Mouse (Mus musculus): ENCODE data around the gene Atpif1. TPM values are rescaled to one million over a fixed set of nuclear protein-coding genes. Genes with fewer than 3 reads are reported as not detected.

The Atpif1 gene
- polyA plus RNA-seq, 1 experiment, result 596 TPM

GRCm38 (mm10) chr4:132554221-132554620, 20.8 kb upstream of the Atpif1 start:
- H3ac ChIP-seq (ENCODE audit: control insufficient read depth, insufficient read length, low read depth), result no peak overlapping the region
- H3K79me3 ChIP-seq (ENCODE audit: low read depth), result no peaks in the 10 kb centered on the region
- H3K27me3 ChIP-seq (ENCODE audit: control insufficient read depth, insufficient read depth, insufficient read length), result no peaks in the 10 kb centered on the region
- peaks cover 49% of the 10 kb centered on the region for H3K36me3 ChIP-seq (ENCODE audit: control insufficient read depth, insufficient read depth)
- H3K79me2 ChIP-seq (ENCODE audit: control insufficient read depth, insufficient read depth), result no peaks in the 10 kb centered on the region
- H3K4me3 ChIP-seq (ENCODE audit: insufficient read depth, poor library complexity, severe bottlenecking), result no peak overlapping the region
- no peak for TF ChIP-seq MYOG (IDR thresholded peaks at IDR 0.05; ENCODE audit: control insufficient read depth, extremely low read depth, insufficient read length)
- no peak for TF ChIP-seq USF1 (IDR thresholded peaks at IDR 0.05; ENCODE audit: low read depth)
- TF ChIP-seq CEBPB (IDR thresholded peaks at IDR 0.05; ENCODE audit: low read depth), result no peak
- no peak for TF ChIP-seq MAX (IDR thresholded peaks at IDR 0.05)
- TF ChIP-seq FOSL1 (IDR thresholded peaks at IDR 0.05; ENCODE audit: insufficient read depth, low read length, poor library complexity, severe bottlenecking), result no peak
- no peak for TF ChIP-seq CTCF (IDR thresholded peaks at IDR 0.05; ENCODE audit: control insufficient read depth, insufficient read depth, insufficient read length)
- TF ChIP-seq MYOD1 (IDR thresholded peaks at IDR 0.05; ENCODE audit: control insufficient read depth, insufficient read length, low read depth), result no peak

GRCm38 (mm10) chr4:132545851-132546250, 12.4 kb upstream of the Atpif1 start:
- Histone ChIP-seq H3K79me2 (ENCODE audit: control insufficient read depth, insufficient read depth) (peaks cover 18% of the 10 kb centered on the region), H3ac (ENCODE audit: control insufficient read depth, insufficient read length, low read depth) (no peak overlapping the region), H3K36me3 (ENCODE audit: control insufficient read depth, insufficient read depth) (peaks cover 97% of the 10 kb centered on the region), H3K79me3 (ENCODE audit: low read depth) (peaks cover 7% of the 10 kb centered on the region), H3K4me3 (ENCODE audit: insufficient read depth, poor library complexity, severe bottlenecking) (no peak overlapping the region), H3K27me3 (ENCODE audit: control insufficient read depth, insufficient read depth, insufficient read length) (no peaks in the 10 kb centered on the region)
- TF ChIP-seq CTCF (IDR thresholded peaks at IDR 0.05; ENCODE audit: control insufficient read depth, insufficient read depth, insufficient read length) (peak; percentile 14), USF1 (IDR thresholded peaks at IDR 0.05; ENCODE audit: low read depth) (no peak)

GRCm38 (mm10) chr4:132542724-132543123, 9.3 kb upstream of the Atpif1 start:
- TF ChIP-seq MYOD1 (IDR thresholded peaks at IDR 0.05; ENCODE audit: control insufficient read depth, insufficient read length, low read depth), result no peak
- H3K36me3 ChIP-seq (ENCODE audit: control insufficient read depth, insufficient read depth), result peaks cover 94% of the 10 kb centered on the region
- H3K4me3 ChIP-seq (ENCODE audit: insufficient read depth, poor library complexity, severe bottlenecking), result no peak overlapping the region
- H3K27me3 ChIP-seq (ENCODE audit: control insufficient read depth, insufficient read depth, insufficient read length), result no peaks in the 10 kb centered on the region
- H3K79me3 ChIP-seq (ENCODE audit: low read depth), result peaks cover 27% of the 10 kb centered on the region
- no peak overlapping the region for H3ac ChIP-seq (ENCODE audit: control insufficient read depth, insufficient read length, low read depth)
- peaks cover 46% of the 10 kb centered on the region for H3K79me2 ChIP-seq (ENCODE audit: control insufficient read depth, insufficient read depth)

GRCm38 (mm10) chr4:132541413-132541812, 8.0 kb upstream of the Atpif1 start:
- Histone ChIP-seq H3ac (ENCODE audit: control insufficient read depth, insufficient read length, low read depth) (no peak overlapping the region), H3K27me3 (ENCODE audit: control insufficient read depth, insufficient read depth, insufficient read length) (no peaks in the 10 kb centered on the region), H3K79me2 (ENCODE audit: control insufficient read depth, insufficient read depth) (peaks cover 59% of the 10 kb centered on the region), H3K4me3 (ENCODE audit: insufficient read depth, poor library complexity, severe bottlenecking) (no peak overlapping the region), H3K79me3 (ENCODE audit: low read depth) (peaks cover 40% of the 10 kb centered on the region), H3K36me3 (ENCODE audit: control insufficient read depth, insufficient read depth) (peaks cover 89% of the 10 kb centered on the region)
- TF ChIP-seq MYOG (IDR thresholded peaks at IDR 0.05; ENCODE audit: control insufficient read depth, extremely low read depth, insufficient read length) (no peak), FOSL1 (IDR thresholded peaks at IDR 0.05; ENCODE audit: insufficient read depth, low read length, poor library complexity, severe bottlenecking) (no peak), MAX (IDR thresholded peaks at IDR 0.05) (no peak), CEBPB (IDR thresholded peaks at IDR 0.05; ENCODE audit: low read depth) (no peak), USF1 (IDR thresholded peaks at IDR 0.05; ENCODE audit: low read depth) (no peak), CTCF (IDR thresholded peaks at IDR 0.05; ENCODE audit: control insufficient read depth, insufficient read depth, insufficient read length) (no peak), MYOD1 (IDR thresholded peaks at IDR 0.05; ENCODE audit: control insufficient read depth, insufficient read length, low read depth) (no peak)

- no peak for TF ChIP-seq MYOG (IDR thresholded peaks at IDR 0.05; ENCODE audit: control insufficient read depth, extremely low read depth, insufficient read length)
- TF ChIP-seq CTCF (IDR thresholded peaks at IDR 0.05; ENCODE audit: control insufficient read depth, insufficient read depth, insufficient read length), result no peak
- no peak for TF ChIP-seq FOSL1 (IDR thresholded peaks at IDR 0.05; ENCODE audit: insufficient read depth, low read length, poor library complexity, severe bottlenecking)
- TF ChIP-seq CEBPB (IDR thresholded peaks at IDR 0.05; ENCODE audit: low read depth), result no peak
- no peak for TF ChIP-seq MYOD1 (IDR thresholded peaks at IDR 0.05; ENCODE audit: control insufficient read depth, insufficient read length, low read depth)
- no peak for TF ChIP-seq USF1 (IDR thresholded peaks at IDR 0.05; ENCODE audit: low read depth)
- TF ChIP-seq MAX (IDR thresholded peaks at IDR 0.05), result no peak
- peaks cover 70% of the 10 kb centered on the region for H3K36me3 ChIP-seq (ENCODE audit: control insufficient read depth, insufficient read depth)
- peaks cover 70% of the 10 kb centered on the region for H3K79me2 ChIP-seq (ENCODE audit: control insufficient read depth, insufficient read depth)
- peaks cover 47% of the 10 kb centered on the region for H3K79me3 ChIP-seq (ENCODE audit: low read depth)
- H3ac ChIP-seq (ENCODE audit: control insufficient read depth, insufficient read length, low read depth), result no peak overlapping the region
- no peak overlapping the region for H3K4me3 ChIP-seq (ENCODE audit: insufficient read depth, poor library complexity, severe bottlenecking)
- no peaks in the 10 kb centered on the region for H3K27me3 ChIP-seq (ENCODE audit: control insufficient read depth, insufficient read depth, insufficient read length)
Measured at GRCm38 (mm10) chr4:132539481-132539880, 6.0 kb upstream of the Atpif1 start.

GRCm38 (mm10) chr4:132535406-132536121, 2.1 kb upstream of the Atpif1 start, which contains the start of gene Dnajc8:
TSS of gene Dnajc8 (plus strand) at chr4:132535550.
- peak within 1 kb of the TSS; percentile 78 for H3K4me3 ChIP-seq (ENCODE audit: insufficient read depth, poor library complexity, severe bottlenecking)
- H3K79me2 ChIP-seq (ENCODE audit: control insufficient read depth, insufficient read depth), result peaks cover 78% of the 10 kb centered on the region
- peak; percentile 99 for TF ChIP-seq USF1 (IDR thresholded peaks at IDR 0.05; ENCODE audit: low read depth)
- no peak for TF ChIP-seq CEBPB (IDR thresholded peaks at IDR 0.05; ENCODE audit: low read depth)
- TF ChIP-seq MAX (IDR thresholded peaks at IDR 0.05), result peak; percentile 82
- H3ac ChIP-seq (ENCODE audit: control insufficient read depth, insufficient read length, low read depth), result peak within 1 kb of the TSS; percentile 89
- H3K36me3 ChIP-seq (ENCODE audit: control insufficient read depth, insufficient read depth), result peaks cover 31% of the 10 kb centered on the region
- H3K79me3 ChIP-seq (ENCODE audit: low read depth), result peaks cover 59% of the 10 kb centered on the region
- H3K27me3 ChIP-seq (ENCODE audit: control insufficient read depth, insufficient read depth, insufficient read length), result no peaks in the 10 kb centered on the region

Measured in C2C12 (cell line).